Mouse (Mus musculus): ENCODE results near the gene Trim37. TPM values are rescaled to one million over a fixed set of nuclear protein-coding genes. Genes with fewer than 3 reads are reported as not detected.
A peak's percentile ranks its signal among the peaks of the same experiment; 100 is the strongest.

Trim37 gene
- polyA plus RNA-seq, 1 experiment: 16.0 TPM

DNA sequence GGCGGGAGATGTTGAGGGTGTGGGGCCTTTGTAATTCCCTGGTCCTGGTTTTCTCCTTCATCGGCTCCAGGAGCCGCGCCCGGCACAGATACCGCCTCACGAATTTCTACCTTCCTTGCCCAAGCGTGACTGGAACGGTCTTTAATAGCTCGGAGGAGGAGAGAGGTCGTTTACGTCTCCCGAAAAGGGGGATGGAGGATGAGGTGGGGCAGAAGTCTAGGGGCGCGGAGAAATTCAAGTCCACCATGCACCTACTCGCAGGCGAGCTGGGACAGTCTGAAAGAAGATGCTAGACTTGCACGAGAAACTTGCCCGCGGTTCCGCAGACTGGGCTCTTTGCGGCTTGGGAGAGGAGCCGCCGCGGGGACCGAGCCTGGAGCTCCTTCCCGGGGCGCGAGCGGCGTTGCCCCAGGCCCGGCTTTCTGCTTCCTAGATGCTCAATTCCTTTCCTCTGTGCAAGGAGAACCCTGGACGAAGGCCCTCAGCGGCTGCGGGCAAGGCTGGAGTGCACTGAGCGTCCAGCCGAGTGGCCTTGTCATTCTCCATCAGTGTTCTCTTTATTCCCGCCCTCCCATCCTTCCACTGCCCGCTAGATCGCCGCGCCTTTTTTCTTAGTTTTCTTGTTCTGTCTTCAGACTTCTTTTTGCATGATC, 17.2 kb upstream of the Trim37 start:
- TF ChIP-seq POLR2A (IDR thresholded peaks at IDR 0.05; ENCODE audit: borderline replicate concordance, control insufficient read depth, low read depth, low read length) (peak; percentile 61; the same call in 1 of the 2 replicates), CTCF (IDR thresholded peaks at IDR 0.05; ENCODE audit: control insufficient read depth, insufficient read depth, low read length) (no peak)
- under 1% methylated on average over 42 of the region's 42 CpGs for WGBS

DNA sequence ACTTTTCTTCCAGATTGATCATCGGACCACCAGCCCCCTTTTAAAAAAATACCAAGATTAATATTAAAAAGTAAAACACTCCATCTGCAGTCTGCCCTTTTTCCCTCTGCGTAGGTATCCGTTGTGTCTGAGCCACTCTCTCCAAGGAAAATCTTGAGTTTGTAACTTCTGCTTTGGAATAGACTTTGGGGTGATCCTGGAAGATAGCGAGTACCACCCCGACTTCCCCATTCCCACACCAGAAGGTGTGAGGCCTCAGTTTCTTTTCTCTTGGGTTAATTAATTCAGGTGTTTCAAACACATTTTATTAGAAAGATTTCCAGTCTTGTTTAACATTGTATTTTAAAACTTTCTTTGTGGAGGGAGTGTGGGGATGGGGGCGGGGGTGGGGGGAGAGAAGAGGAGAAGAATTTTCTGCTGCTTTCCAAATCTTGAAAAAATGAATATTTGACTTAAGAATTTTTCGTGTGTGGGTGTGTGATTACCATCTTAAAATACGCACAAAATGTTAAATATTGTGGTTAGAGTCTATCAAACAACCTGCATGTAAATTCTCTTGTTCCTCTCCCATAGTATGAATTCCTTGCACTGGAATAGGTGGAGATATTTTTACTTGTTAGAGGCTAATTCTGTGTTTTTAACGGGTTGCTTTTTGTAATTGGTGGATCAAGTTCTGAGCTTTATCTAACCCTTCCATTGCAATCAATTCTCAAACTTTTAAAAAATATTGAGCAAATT, 16.5 kb upstream of the Trim37 start:
- no peaks in the 10 kb centered on the region for H3K4me1 ChIP-seq (ENCODE audit: control insufficient read depth, insufficient read depth, low read length)
- no peak overlapping the region for H3K27ac ChIP-seq (ENCODE audit: control insufficient read depth, insufficient read depth, low read depth, low read length, poor library complexity)
- WGBS: 11% methylated on average over 9 of the region's 9 CpGs
- peak overlapping the region; percentile 90 for H3K4me3 ChIP-seq (replicated peaks; ENCODE audit: control insufficient read depth, low read depth, low read length)
- TF ChIP-seq CTCF (IDR thresholded peaks at IDR 0.05; ENCODE audit: control insufficient read depth, insufficient read depth, low read length): no peak
- TF ChIP-seq POLR2A (IDR thresholded peaks at IDR 0.05; ENCODE audit: borderline replicate concordance, control insufficient read depth, low read depth, low read length): no peak

More for the DNA sequence above, 17.2 kb upstream of the Trim37 start:
- no peaks in the 10 kb centered on the region for H3K4me1 ChIP-seq (ENCODE audit: control insufficient read depth, insufficient read depth, low read length)
- H3K27ac ChIP-seq (ENCODE audit: control insufficient read depth, insufficient read depth, low read depth, low read length, poor library complexity): peak overlapping the region; percentile 74
- H3K4me3 ChIP-seq (replicated peaks; ENCODE audit: control insufficient read depth, low read depth, low read length): peak overlapping the region; percentile 90

DNA sequence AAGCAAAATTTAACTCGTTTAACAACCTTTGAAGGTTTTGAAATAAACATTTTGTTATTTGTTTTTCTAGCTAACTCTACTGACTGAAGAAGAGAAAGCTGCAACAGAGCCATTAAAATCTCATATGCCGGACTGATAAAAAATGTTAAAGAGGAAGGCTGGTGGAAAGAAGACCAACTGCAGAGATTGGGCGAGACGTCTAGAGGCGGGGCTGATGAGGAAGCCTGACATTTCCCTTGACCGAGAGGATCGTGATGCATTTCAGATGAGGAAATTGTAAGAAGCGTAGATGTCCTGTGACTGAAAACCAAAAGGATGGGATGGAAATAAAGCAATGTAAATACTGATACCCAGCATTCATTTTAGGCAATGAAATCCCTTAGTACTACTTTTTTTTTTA, 5.0 kb upstream of the Trim37 start:
- 73% methylated on average over 8 of the region's 8 CpGs for WGBS
- TF ChIP-seq CTCF (IDR thresholded peaks at IDR 0.05; ENCODE audit: control insufficient read depth, insufficient read depth, low read length) (no peak), POLR2A (IDR thresholded peaks at IDR 0.05; ENCODE audit: borderline replicate concordance, control insufficient read depth, low read depth, low read length) (no peak)
- no peak overlapping the region for H3K4me3 ChIP-seq (replicated peaks; ENCODE audit: control insufficient read depth, low read depth, low read length)
- H3K4me1 ChIP-seq (ENCODE audit: control insufficient read depth, insufficient read depth, low read length): no peaks in the 10 kb centered on the region; the same call in 1 of the 2 replicates
- H3K27ac ChIP-seq (ENCODE audit: control insufficient read depth, insufficient read depth, low read depth, low read length, poor library complexity): no peak overlapping the region

DNA sequence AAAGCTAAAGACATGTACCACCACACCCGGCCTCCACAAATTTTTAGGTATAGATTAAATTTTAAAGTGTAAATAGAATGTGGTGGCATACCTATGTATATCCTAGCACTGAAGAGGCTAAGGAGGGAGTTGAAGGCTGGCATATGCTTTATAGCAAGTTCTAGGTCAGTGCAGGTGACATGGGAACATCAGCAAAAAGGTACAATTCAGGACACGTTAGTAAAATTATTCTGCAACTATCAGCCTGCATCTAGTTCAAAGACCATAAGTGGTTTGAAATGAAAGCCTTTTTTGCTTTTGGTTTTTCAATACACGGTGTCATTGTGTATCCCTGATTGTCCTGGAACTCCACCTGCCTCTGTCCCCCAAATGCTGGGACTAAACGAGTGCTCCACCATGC, 1.3 kb upstream of the Trim37 start:
- no peak overlapping the region for H3K27ac ChIP-seq (ENCODE audit: control insufficient read depth, insufficient read depth, low read depth, low read length, poor library complexity)

DNA sequence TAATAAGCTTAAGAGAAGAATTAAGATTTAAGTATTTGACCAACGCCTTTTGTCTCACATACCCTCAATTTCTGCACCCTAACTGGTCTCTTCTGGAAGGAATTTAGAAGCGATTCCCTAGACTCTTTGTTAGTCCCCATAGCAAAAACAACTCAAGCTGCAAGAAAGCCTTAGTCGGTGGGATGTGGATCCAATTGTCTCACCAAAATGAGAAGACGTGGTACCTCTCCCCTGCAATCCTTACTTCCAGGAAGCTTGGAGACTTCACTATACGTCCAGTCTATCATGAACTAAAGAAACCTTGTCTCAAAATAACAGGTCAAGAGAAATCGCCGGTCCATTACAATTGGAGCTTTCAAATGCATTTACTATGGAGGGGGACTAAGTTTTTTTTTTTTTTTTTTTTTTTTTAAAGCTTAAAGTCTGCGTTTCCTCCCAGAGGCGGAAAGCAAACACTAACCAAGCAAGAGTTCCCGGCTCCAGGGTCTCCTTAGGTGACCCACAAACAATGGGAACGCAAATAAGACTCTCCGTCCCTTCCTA, 525 bp upstream of the Trim37 start:
- H3K4me1 ChIP-seq (ENCODE audit: control insufficient read depth, insufficient read depth, low read length): no peaks in the 10 kb centered on the region
- 5% methylated on average over 12 of the region's 12 CpGs for WGBS
- H3K4me3 ChIP-seq (replicated peaks; ENCODE audit: control insufficient read depth, low read depth, low read length): peak overlapping the region; percentile 74
- H3K27ac ChIP-seq (ENCODE audit: control insufficient read depth, insufficient read depth, low read depth, low read length, poor library complexity): 0 out of 2 replicates have a peak overlapping the region, but pooled peaks have one; percentile 34
- TF ChIP-seq POLR2A (IDR thresholded peaks at IDR 0.05; ENCODE audit: borderline replicate concordance, control insufficient read depth, low read depth, low read length) (no peak), CTCF (IDR thresholded peaks at IDR 0.05; ENCODE audit: control insufficient read depth, insufficient read depth, low read length) (no peak)

More for the DNA sequence above, 1.3 kb upstream of the Trim37 start:
- no peaks in the 10 kb centered on the region for H3K4me1 ChIP-seq (ENCODE audit: control insufficient read depth, insufficient read depth, low read length)
- no peak overlapping the region for H3K4me3 ChIP-seq (replicated peaks; ENCODE audit: control insufficient read depth, low read depth, low read length)
- WGBS: 76% methylated on average over 4 of the region's 4 CpGs
- no peak for TF ChIP-seq POLR2A (IDR thresholded peaks at IDR 0.05; ENCODE audit: borderline replicate concordance, control insufficient read depth, low read depth, low read length)
- no peak for TF ChIP-seq CTCF (IDR thresholded peaks at IDR 0.05; ENCODE audit: control insufficient read depth, insufficient read depth, low read length)

DNA sequence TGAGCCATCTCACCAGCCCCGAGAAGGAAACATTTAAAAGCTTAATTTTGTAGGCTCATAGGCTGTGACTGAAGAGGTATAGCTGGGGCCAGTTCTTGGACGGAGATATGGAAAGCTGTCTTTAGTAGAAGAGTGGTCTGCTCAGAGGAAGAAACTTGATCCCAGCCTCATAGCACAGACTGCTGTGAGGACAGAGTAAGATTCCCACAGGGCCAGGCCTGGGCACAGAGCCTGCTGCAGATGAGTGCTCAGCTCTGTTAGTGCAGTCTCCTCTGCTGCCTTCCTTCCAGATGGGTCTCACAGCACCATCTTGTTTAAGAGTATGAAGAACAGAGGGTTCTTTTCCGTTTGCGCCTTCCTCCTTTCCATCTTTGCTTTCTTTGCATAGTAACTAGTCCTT, 9.4 kb downstream of the Trim37 start:
- H3K4me1 ChIP-seq (ENCODE audit: control insufficient read depth, insufficient read depth, low read length): no peaks in the 10 kb centered on the region
- no peak overlapping the region for H3K27ac ChIP-seq (ENCODE audit: control insufficient read depth, insufficient read depth, low read depth, low read length, poor library complexity)
- 88% methylated on average over 4 of the region's 4 CpGs for WGBS
- no peak for TF ChIP-seq CTCF (IDR thresholded peaks at IDR 0.05; ENCODE audit: control insufficient read depth, insufficient read depth, low read length)
- TF ChIP-seq POLR2A (IDR thresholded peaks at IDR 0.05; ENCODE audit: borderline replicate concordance, control insufficient read depth, low read depth, low read length): no peak
- H3K4me3 ChIP-seq (replicated peaks; ENCODE audit: control insufficient read depth, low read depth, low read length): no peak overlapping the region

DNA sequence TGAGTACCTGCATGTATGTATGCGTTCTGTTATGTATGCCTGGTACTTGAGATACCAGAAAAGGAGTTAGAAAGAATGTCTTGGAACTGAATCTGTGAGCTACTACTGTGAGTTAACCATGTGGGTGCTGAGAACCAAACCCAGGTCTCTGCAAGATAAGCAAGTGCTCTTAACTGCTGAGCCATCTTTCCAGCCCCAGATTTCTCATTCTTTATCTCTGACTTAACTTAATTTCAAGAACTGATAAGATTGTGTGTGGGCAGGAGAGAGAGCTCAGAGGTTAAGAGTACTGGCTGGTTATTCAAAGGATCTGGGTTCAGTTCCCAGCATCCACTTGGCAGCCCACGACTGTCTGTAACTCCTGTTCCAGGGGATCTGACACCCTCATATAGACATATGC, 31.1 kb downstream of the Trim37 start:
- H3K4me1 ChIP-seq (ENCODE audit: control insufficient read depth, insufficient read depth, low read length): no peaks in the 10 kb centered on the region
- 88% methylated on average over 2 of the region's 2 CpGs for WGBS
- H3K4me3 ChIP-seq (replicated peaks; ENCODE audit: control insufficient read depth, low read depth, low read length): no peak overlapping the region
- TF ChIP-seq POLR2A (IDR thresholded peaks at IDR 0.05; ENCODE audit: borderline replicate concordance, control insufficient read depth, low read depth, low read length) (no peak), CTCF (IDR thresholded peaks at IDR 0.05; ENCODE audit: control insufficient read depth, insufficient read depth, low read length) (no peak)
- no peak overlapping the region for H3K27ac ChIP-seq (ENCODE audit: control insufficient read depth, insufficient read depth, low read depth, low read length, poor library complexity)

DNA sequence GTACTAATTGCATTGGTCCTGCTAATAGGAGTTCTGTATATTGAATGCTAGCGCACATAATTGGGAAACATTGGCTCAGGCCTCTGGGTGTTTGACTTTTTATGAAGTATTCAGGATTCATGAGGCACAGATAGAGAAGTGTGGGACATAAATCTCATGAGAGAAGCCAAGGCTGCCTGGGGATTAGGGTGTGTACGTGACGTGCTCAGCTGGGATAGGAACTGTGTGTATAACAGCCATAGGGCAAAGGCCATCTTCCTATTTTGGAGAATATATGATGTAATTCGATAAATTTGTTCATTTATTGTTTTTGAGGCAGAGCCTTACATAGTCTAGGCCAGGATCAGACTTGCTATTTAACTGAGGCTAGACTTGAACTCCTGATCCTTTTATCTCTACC, 35.8 kb downstream of the Trim37 start:
- H3K27ac ChIP-seq (ENCODE audit: control insufficient read depth, insufficient read depth, low read depth, low read length, poor library complexity): no peak overlapping the region
- no peaks in the 10 kb centered on the region for H3K4me1 ChIP-seq (ENCODE audit: control insufficient read depth, insufficient read depth, low read length)
- TF ChIP-seq CTCF (IDR thresholded peaks at IDR 0.05; ENCODE audit: control insufficient read depth, insufficient read depth, low read length) (no peak), POLR2A (IDR thresholded peaks at IDR 0.05; ENCODE audit: borderline replicate concordance, control insufficient read depth, low read depth, low read length) (no peak)
- 89% methylated on average over 4 of the region's 4 CpGs for WGBS
- no peak overlapping the region for H3K4me3 ChIP-seq (replicated peaks; ENCODE audit: control insufficient read depth, low read depth, low read length)

Measured in bone marrow, adult 2 months (tissue).